In genomic region chr17:71526711-71527564, GRCm38 (mm10) we compare ENCODE assay signal across 8 mouse cellular contexts. TPM values are rescaled to one million over a fixed set of nuclear protein-coding genes. Genes with fewer than 3 reads are reported as not detected.
A peak's percentile ranks its signal among the peaks of the same experiment; 100 is the strongest.
DNase-seq lines count a peak whose midpoint lies in the region; ATAC-seq lines count a peak whose summit lies in the region.

TSS of gene Ndc80 (minus strand) at chr17:71526857.

- H3K9ac ChIP-seq in kidney, embryonic 15.5 days = peak within 1 kb of the TSS; percentile 64

- peak within 1 kb of the TSS; percentile 96 for H3K27ac ChIP-seq in heart, embryonic 10.5 days
- H3K27ac ChIP-seq in kidney, embryonic 15.5 days = peak within 1 kb of the TSS; percentile 97

- peak within 1 kb of the TSS; percentile 77 for H3K4me3 ChIP-seq in heart, embryonic 10.5 days
- peak within 1 kb of the TSS; percentile 85 for H3K4me3 ChIP-seq in kidney, embryonic 15.5 days (replicated peaks)

- H3K27me3 ChIP-seq in heart, embryonic 10.5 days (ENCODE audit: insufficient read depth, poor library complexity, severe bottlenecking) = no peaks in the 10 kb centered on the region
- H3K27me3 ChIP-seq in kidney, embryonic 15.5 days = no peaks in the 10 kb centered on the region

- peaks cover 13% of the 10 kb centered on the region; the same call in 1 of the 2 replicates for H3K36me3 ChIP-seq in heart, embryonic 10.5 days
- peaks cover 12% of the 10 kb centered on the region for H3K36me3 ChIP-seq in kidney, embryonic 15.5 days

- DNase-seq in B cell, adult 2 months = peak; percentile 90 to 93
- DNase-seq in brain, adult 2 months (ENCODE audit: low read depth, low spot score) = peak; percentile 99
- peak; percentile 97 for DNase-seq in heart, embryonic 10.5 days (ENCODE audit: low spot score)
- peak; percentile 92 for DNase-seq in liver
- DNase-seq in spleen, postnatal 4 days (ENCODE audit: low spot score in 2 of 2) = peak; percentile 90 to 96

- no peaks in the 10 kb centered on the region for H3K9me3 ChIP-seq in heart, embryonic 10.5 days
- no peaks in the 10 kb centered on the region for H3K9me3 ChIP-seq in kidney, embryonic 15.5 days (replicated peaks)

- under 1% methylated on average over 66 of the region's 66 CpGs for WGBS in heart, embryonic 10.5 days
- under 1% methylated on average over 66 of the region's 66 CpGs for WGBS in kidney, embryonic 15.5 days

- peaks cover 13% of the 10 kb centered on the region for H3K4me1 ChIP-seq in heart, embryonic 10.5 days
- H3K4me1 ChIP-seq in kidney, embryonic 15.5 days = peaks cover 16% of the 10 kb centered on the region

- peak; percentile 92 for ATAC-seq in erythroblast, adult 5-6 weeks (replicated peaks; ENCODE audit: low FRiP score, poor library complexity, severe bottlenecking)
- ATAC-seq in kidney, embryonic 15.5 days (replicated peaks; ENCODE audit: low FRiP score) = peak; percentile 99
- peak; percentile 93 for ATAC-seq in monocyte, adult 5-6 weeks (replicated peaks; ENCODE audit: insufficient number of reproducible peaks, low FRiP score, low TSS enrichment, poor library complexity, severe bottlenecking)

- peak within 1 kb of the TSS; percentile 69 for H3K4me2 ChIP-seq in kidney, embryonic 15.5 days

RNA-seq across cellular contexts. Expression of gene Ndc80, which starts in this region (rescaled TPM):
- 29.5 and 32.9 TPM in 2 replicates for total RNA-seq in erythroblast, adult 5-6 weeks (2015; ENCODE audit: low replicate concordance)
- total RNA-seq in erythroblast, adult 5-6 weeks (2017; ENCODE audit: low replicate concordance) = 39.2 and 56.2 TPM in 2 replicates
- polyA plus RNA-seq in heart, embryonic 10.5 days (2016; fragmentation: Nextera tagmentation; extraction: Ambion mirVana) = 46.3 and 49.0 TPM in 2 replicates
- 52.3 TPM in 2 replicates for polyA plus RNA-seq in kidney, embryonic 15.5 days (2015; fragmentation: Nextera tagmentation; extraction: Ambion mirVana)
- total RNA-seq in monocyte, adult 5-6 weeks (2017) = 27.2 to 27.7 TPM (median 27.3 TPM) in 3 replicates

Comparison
In these comparisons a context has a peak if more than half of its experiments do, and no peak if none do; other contexts are left out.
1. Peak in every context shown above with its lines: DNase-seq, ATAC-seq, H3K4me3 ChIP-seq and H3K27ac ChIP-seq.